Mouse (Mus musculus): ENCODE measurements at regions not wholly inside any gene's neighbourhood (a gene's known extent, or its start where the extent isn't known, plus 50 kb on each side); places are given as distances from the start of the nearest gene placed in this dataset.
A peak's percentile ranks its signal among the peaks of the same experiment; 100 is the strongest.

DNA sequence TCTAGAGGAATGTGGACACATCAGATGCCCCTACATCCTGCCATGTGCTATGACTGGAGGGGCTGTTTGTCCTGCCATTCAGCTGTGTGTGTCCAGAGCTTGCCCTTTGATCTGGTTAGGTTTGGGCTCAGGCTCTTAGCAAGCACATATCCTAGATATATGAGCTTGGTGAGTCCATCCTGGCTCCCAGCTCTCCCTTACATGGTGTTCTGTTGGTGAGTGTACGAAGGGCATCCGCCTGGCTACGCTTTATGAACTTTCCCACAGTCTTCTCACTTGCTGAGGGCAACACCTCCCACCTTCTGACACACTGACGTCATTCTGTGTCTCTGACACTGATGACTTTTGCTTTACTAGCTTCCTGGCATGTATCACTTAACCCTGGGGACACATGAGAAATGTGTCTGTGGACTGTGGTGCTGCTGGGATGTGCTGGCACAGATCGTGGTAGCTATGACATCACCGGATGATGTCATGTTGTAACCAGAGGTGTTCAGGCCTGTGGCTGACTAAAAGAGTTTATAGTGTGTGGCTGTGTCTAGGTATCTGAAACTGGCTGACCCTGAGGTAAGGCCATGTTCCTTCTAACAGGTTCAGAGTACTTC lies 149.4 kb downstream of the Kif26a start:
- no peaks in the 10 kb centered on the region; the same call in 1 of the 2 replicates for H3K27me3 ChIP-seq (ENCODE audit: insufficient read depth, low read length)
- no peak overlapping the region for H3K9ac ChIP-seq (replicated peaks; ENCODE audit: low read length)
- H3K4me3 ChIP-seq (ENCODE audit: low read length): no peak overlapping the region
- H3K4me1 ChIP-seq (ENCODE audit: insufficient read depth, low read length): peaks cover 11% of the 10 kb centered on the region; the same call in 1 of the 2 replicates
- TF ChIP-seq CTCF (IDR thresholded peaks at IDR 0.05; ENCODE audit: low read depth): no peak
- H3K27ac ChIP-seq: no peak overlapping the region
- H3K9me3 ChIP-seq (ENCODE audit: low read length): no peaks in the 10 kb centered on the region
- no peak overlapping the region for H3K4me2 ChIP-seq (ENCODE audit: low read depth, low read length)
- ATAC-seq (no peak), DNase-seq (ENCODE audit: low spot score) (no peak)
- no peaks in the 10 kb centered on the region for H3K36me3 ChIP-seq (ENCODE audit: insufficient read depth, low read length)
- 89% methylated on average over 6 of the region's 6 CpGs for WGBS

DNA sequence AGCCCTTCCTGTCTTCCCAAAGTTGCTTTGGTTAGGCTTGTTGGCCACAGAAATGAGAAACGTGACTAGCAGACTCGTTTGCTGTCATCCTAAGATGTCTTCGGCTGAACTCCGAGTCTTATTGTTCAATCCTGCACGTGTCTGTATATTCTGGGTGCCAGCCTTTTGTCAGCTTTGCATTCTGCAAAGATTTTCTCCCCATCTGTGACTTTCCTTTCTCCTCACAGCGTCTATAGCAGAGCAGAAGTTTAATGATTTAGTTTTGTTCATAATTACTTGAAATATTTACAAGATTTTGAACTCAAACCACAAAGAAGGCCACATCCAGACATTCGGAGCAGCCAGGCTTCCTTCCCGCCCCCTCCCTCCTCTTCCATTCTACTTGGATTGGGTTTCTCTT lies 152.5 kb downstream of the Kif26a start:
- H3K9me3 ChIP-seq (ENCODE audit: low read length): no peaks in the 10 kb centered on the region
- 73% methylated on average over 8 of the region's 8 CpGs for WGBS
- no peak for TF ChIP-seq CTCF (IDR thresholded peaks at IDR 0.05; ENCODE audit: low read depth)
- ATAC-seq: no peak
- H3K9ac ChIP-seq (replicated peaks; ENCODE audit: low read length): no peak overlapping the region
- DNase-seq (ENCODE audit: low spot score): no peak
- H3K4me3 ChIP-seq (ENCODE audit: low read length): no peak overlapping the region
- H3K36me3 ChIP-seq (ENCODE audit: insufficient read depth, low read length): no peaks in the 10 kb centered on the region
- no peak overlapping the region for H3K4me2 ChIP-seq (ENCODE audit: low read depth, low read length)
- H3K4me1 ChIP-seq (ENCODE audit: insufficient read depth, low read length): peaks cover 14% of the 10 kb centered on the region
- H3K27me3 ChIP-seq (ENCODE audit: insufficient read depth, low read length): no peaks in the 10 kb centered on the region; the same call in 1 of the 2 replicates
- no peak overlapping the region for H3K27ac ChIP-seq

DNA sequence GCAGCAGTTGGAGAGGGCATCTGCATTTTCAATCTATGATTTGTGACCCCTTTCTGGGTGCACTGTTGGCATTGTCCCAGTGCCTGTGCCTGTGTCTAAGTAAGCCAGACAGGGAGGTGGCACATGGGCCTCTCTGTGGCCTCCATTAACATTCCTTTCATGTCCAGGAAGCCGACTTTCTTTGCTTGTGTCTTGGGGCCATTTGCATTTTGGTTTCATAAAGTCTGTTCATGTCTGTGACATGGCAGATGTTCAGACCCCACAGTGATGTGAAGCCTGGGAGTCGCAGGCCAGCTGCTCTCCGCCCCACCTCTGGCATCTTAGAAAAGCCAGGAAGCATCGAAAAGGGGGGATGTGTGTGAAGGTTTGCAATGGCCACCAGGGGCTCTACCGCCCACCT lies 153.1 kb downstream of the Kif26a start:
- ATAC-seq: peak; percentile 35; the same call in 1 of the 2 replicates
- no peak; the same call in 1 of the 2 replicates for TF ChIP-seq CTCF (IDR thresholded peaks at IDR 0.05; ENCODE audit: low read depth)
- no peaks in the 10 kb centered on the region; the same call in 1 of the 2 replicates for H3K27me3 ChIP-seq (ENCODE audit: insufficient read depth, low read length)
- H3K36me3 ChIP-seq (ENCODE audit: insufficient read depth, low read length): no peaks in the 10 kb centered on the region
- 38% methylated on average over 5 of the region's 5 CpGs for WGBS
- H3K4me1 ChIP-seq (ENCODE audit: insufficient read depth, low read length): peaks cover 14% of the 10 kb centered on the region
- no peaks in the 10 kb centered on the region for H3K9me3 ChIP-seq (ENCODE audit: low read length)
- H3K27ac ChIP-seq: no peak overlapping the region
- no peak overlapping the region for H3K9ac ChIP-seq (replicated peaks; ENCODE audit: low read length)
- peak; percentile 27 for DNase-seq (ENCODE audit: low spot score)
- no peak overlapping the region for H3K4me3 ChIP-seq (ENCODE audit: low read length)
- no peak overlapping the region for H3K4me2 ChIP-seq (ENCODE audit: low read depth, low read length)

DNA sequence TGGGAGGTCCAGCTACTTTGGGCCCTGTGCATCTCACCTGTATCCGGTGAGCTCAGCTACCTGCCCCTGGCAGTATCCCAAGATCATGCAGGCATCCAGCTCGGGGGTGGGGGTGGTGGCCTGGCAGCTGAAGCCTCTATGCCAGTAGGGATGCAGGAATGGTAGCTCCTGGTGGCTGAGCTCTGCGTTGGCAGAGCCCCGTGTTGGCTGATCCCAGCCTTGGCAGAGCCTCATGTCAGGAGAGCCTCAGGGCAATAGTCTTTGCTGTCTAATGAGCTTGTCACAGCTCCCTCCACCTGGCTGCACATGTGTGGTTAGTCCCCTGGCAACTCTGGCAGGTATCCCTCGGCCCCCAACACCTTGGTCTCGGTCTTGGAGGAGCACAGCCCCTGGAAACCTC lies 153.6 kb downstream of the Kif26a start:
- Histone ChIP-seq H3K9me3 (ENCODE audit: low read length) (no peaks in the 10 kb centered on the region), H3K27ac (no peak overlapping the region), H3K4me1 (ENCODE audit: insufficient read depth, low read length) (peaks cover 14% of the 10 kb centered on the region), H3K9ac (replicated peaks; ENCODE audit: low read length) (no peak overlapping the region), H3K4me3 (ENCODE audit: low read length) (no peak overlapping the region), H3K4me2 (ENCODE audit: low read depth, low read length) (no peak overlapping the region), H3K36me3 (ENCODE audit: insufficient read depth, low read length) (no peaks in the 10 kb centered on the region), H3K27me3 (ENCODE audit: insufficient read depth, low read length) (no peaks in the 10 kb centered on the region; the same call in 1 of the 2 replicates)
- peak; percentile 48 for ATAC-seq
- TF ChIP-seq CTCF (IDR thresholded peaks at IDR 0.05; ENCODE audit: low read depth): no peak; the same call in 1 of the 2 replicates
- DNase-seq (ENCODE audit: low spot score): peak; percentile 46
- 51% methylated on average over 6 of the region's 6 CpGs for WGBS

DNA sequence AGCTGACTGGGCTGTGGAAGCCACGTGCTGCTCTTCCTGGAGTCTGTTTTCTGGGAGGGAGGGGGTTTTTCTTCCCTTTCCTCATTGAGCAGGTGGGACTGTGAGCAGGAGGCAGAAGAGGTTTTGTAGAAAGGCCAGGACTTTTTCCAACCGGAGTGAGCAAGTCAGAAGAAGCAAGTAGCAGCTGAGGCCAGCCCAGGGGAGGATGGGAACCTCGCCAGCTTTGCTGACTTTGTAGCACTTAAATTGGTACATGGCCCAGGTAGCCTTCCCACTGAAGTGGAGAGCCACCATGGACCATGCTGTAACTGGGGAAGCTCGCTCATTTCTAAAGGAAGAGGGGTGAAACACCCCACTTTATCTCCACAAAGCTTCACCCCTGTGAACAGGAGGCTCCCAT lies 154.1 kb downstream of the Kif26a start:
- peaks cover 14% of the 10 kb centered on the region for H3K4me1 ChIP-seq (ENCODE audit: insufficient read depth, low read length)
- H3K9me3 ChIP-seq (ENCODE audit: low read length): no peaks in the 10 kb centered on the region
- no peaks in the 10 kb centered on the region; the same call in 1 of the 2 replicates for H3K27me3 ChIP-seq (ENCODE audit: insufficient read depth, low read length)
- 59% methylated on average over 4 of the region's 4 CpGs for WGBS
- DNase-seq (ENCODE audit: low spot score): no peak
- no peak overlapping the region for H3K4me3 ChIP-seq (ENCODE audit: low read length)
- H3K9ac ChIP-seq (replicated peaks; ENCODE audit: low read length): no peak overlapping the region
- H3K4me2 ChIP-seq (ENCODE audit: low read depth, low read length): no peak overlapping the region
- ATAC-seq: no peak
- H3K36me3 ChIP-seq (ENCODE audit: insufficient read depth, low read length): no peaks in the 10 kb centered on the region
- no peak overlapping the region for H3K27ac ChIP-seq
- TF ChIP-seq CTCF (IDR thresholded peaks at IDR 0.05; ENCODE audit: low read depth): no peak

DNA sequence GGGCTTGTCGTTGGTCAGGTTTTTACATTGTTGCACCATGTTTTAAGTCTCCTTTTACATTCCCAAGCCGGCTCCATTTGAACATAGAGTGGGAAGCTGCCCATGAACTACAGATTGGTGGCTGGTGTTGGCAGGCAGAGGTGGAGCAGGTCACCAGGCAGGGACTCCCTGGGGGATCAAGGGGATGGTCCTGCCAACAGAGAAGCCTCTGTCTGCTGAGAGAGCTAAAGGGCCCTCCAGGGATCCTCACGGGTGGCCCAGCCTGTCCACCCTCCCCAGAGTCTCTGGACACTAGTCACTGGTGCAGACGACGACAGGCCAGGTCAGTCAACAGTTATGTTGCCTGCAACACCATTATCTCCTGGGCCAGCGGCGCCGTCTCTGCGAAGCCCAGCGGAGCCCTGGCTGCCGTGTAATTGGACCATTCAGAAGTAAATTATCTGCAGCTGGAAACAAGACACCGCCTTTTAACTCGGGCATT lies 155.4 kb downstream of the Kif26a start:
- no peak for DNase-seq (ENCODE audit: low spot score)
- no peaks in the 10 kb centered on the region for H3K27me3 ChIP-seq (ENCODE audit: insufficient read depth, low read length)
- 16% methylated on average over 13 of the region's 13 CpGs for WGBS

DNA sequence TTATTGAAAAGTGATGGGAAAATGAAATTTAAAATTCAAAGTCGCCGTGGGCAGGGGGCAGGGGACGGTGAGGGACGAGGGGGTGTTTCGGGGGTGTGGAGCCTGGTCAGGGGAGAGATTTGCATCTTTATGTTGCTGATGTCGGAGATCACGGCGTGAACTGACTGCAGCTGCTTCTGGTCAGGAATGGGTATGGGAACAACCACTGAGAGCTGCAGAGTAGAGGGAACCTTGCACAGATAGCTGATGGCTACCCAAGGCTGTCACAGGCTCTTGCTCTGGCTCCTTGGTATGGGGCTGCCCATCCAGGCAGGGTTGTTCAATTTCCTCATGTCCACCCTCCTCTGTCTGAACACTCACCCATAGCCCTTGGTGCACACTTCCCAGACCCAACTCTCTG lies 155.9 kb downstream of the Kif26a start:
- Histone ChIP-seq H3K9me3 (ENCODE audit: low read length) (no peaks in the 10 kb centered on the region), H3K36me3 (ENCODE audit: insufficient read depth, low read length) (no peaks in the 10 kb centered on the region), H3K4me2 (ENCODE audit: low read depth, low read length) (no peak overlapping the region), H3K27ac (no peak overlapping the region), H3K4me3 (ENCODE audit: low read length) (no peak overlapping the region), H3K4me1 (ENCODE audit: insufficient read depth, low read length) (peaks cover 14% of the 10 kb centered on the region), H3K9ac (replicated peaks; ENCODE audit: low read length) (no peak overlapping the region), H3K27me3 (ENCODE audit: insufficient read depth, low read length) (no peaks in the 10 kb centered on the region)
- WGBS: 17% methylated on average over 8 of the region's 8 CpGs
- DNase-seq (ENCODE audit: low spot score) (no peak), ATAC-seq (no peak)
- TF ChIP-seq CTCF (IDR thresholded peaks at IDR 0.05; ENCODE audit: low read depth): no peak

More for the DNA sequence above, 155.4 kb downstream of the Kif26a start:
- Histone ChIP-seq H3K4me3 (ENCODE audit: low read length) (no peak overlapping the region), H3K9me3 (ENCODE audit: low read length) (no peaks in the 10 kb centered on the region), H3K27ac (no peak overlapping the region), H3K4me1 (ENCODE audit: insufficient read depth, low read length) (peaks cover 14% of the 10 kb centered on the region), H3K36me3 (ENCODE audit: insufficient read depth, low read length) (no peaks in the 10 kb centered on the region), H3K9ac (replicated peaks; ENCODE audit: low read length) (no peak overlapping the region), H3K4me2 (ENCODE audit: low read depth, low read length) (no peak overlapping the region)
- TF ChIP-seq CTCF (IDR thresholded peaks at IDR 0.05; ENCODE audit: low read depth): no peak
- ATAC-seq: no peak
